Mouse (Mus musculus) spleen, embryonic (tissue): Measurements from ENCODE around the gene Pfas.
"Not testable (repeated sequence)": the region's sequence is repeated elsewhere in the genome, so short reads cannot be mapped to it uniquely, and the experiment has no call there.

Source experiments
- CTCF ChIA-PET: fragments of 350-600 bp; sonication (Branson Sonifier 250); formaldehyde crosslinking; loops from one replicate; lab custom pipeline; 2022; lab: Charles Lee

The Pfas gene

DNA sequence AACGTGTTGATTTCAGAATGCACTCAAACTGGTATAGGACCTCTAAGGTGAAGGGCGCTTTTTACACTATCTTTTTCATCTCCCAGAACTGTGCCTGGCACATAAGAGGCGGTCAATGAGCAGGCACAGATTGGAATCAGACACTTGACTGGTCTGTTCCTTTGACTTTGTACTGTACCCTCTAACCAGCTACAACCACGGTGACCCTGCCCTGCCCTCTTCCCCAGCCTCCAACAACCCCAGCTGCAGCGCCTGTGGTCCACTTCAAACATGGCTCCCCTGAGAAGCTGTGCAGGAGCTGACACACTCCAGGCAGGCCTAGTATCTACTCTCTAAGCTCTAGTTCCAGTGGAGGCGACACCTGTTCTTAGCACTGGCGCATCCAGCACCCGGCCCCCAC, 65.5 kb downstream of the Pfas start:
- CTCF ChIA-PET = no interaction called here

DNA sequence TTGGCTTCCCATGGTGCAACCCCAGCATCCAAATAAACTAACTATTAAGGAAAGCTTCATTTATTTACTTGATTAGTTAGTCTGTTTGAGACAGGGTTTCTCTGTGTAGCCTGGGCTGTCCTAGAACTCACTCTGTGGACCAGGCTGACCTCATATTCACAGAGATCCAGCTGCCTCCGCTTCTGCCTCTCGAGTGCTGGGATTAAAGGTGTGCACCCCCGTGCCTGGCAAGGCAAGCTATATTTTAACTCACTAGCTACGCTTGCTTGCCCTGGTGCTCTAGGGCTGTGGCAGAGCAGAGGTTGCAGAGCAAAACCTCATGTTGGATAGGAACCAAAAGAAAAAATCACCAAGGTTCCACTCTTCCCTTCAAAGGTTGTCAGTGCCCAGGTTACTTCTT, 67.7 kb downstream of the Pfas start:
- CTCF ChIA-PET = no interaction called here

DNA sequence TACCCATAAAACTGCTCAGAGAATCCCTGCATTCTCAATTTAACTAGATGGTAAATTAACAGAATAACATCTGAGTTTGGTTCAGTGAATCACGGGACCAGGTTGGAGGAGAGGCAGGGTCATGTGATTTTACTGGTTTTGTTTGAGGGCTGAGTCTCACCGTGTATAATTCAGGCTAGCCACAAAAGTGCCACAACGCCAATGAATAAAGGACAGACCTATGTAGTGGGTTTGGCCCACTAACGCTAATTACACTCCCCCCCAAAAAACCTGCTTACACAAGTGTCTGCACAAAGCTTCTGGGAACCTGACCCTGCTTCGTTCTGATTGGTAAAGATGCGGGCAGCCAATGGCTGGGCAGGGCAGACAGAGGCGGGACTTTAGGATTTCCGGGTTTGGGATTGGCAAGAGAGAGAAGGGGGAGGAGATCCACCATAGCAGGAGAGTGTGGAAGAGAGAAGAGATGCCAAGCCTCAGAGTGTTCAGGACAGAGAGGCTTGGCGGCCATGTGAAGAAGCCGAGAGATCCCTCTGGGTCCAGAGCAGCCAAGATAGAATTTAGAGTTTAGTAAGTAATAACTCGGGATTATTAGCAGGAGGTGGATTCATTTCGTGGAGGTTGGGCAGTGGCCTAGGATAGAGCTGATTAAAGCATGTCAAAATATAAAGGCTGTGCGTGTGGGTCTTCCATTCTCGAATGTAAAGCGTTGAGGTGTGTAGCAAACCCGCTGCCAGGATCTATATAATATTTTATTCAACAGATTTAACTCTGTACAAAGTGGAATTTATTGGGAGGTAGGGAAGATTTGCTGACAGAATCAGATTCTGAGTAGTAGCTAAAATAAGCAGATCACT, 68.6 kb downstream of the Pfas start:
- CTCF ChIA-PET = no interaction called here

DNA sequence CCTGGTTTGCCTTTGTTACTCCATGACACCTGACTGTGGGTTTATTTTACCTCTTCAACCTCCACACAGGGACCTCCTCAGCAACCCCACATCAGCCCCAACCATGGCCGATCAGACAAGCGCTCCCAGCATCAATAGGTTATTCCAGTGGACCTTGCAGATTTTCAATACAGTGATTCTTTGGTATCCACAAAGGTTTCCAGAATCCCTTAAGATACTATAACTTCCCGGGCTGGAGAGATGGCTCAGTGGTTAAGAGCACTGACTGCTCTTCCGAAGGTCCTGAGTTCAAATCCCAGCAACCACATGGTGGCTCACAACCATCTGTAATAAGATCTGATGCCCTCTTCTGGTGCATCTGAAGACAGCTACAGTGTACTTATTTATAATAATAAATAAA, 71.3 kb downstream of the Pfas start:
- CTCF ChIA-PET = not testable (repeated sequence)
